Mouse (Mus musculus) T-helper 2 cell (primary cell): ENCODE measurements around the gene Eddm3b.
"Not testable (repeated sequence)": the region's sequence is repeated elsewhere in the genome, so short reads cannot be mapped to it uniquely, and the experiment has no call there.

Experiments used
- in situ Hi-C: fragments of 300-600 bp; cut with MboI, MseI; formaldehyde crosslinking; loops from one replicate; pipeline ENCODE4 v1.15.1; 2025; ENCODE audit warnings: high pct_unique_total_duplicates

Eddm3b gene

DNA sequence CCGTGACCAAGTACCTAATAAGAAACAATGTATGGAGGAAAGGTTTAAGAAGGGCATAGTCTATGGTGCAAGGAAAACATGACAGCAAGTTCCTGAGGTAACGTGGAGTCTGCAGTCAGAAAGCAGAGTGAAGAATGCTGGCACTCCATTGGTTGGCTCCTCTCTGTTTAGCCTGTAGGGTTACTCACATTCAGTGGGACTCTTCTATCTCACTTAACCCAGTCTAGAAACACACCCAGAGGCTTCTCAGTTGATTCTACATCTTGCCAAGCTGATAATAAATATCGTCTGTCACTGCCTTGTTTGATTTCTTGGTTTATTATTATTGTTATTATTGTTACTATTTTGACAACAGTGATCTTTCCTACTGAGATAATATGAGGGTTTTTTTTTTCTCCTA, 28.3 kb downstream of the Eddm3b start:
- in situ Hi-C loops: no loop called here

DNA sequence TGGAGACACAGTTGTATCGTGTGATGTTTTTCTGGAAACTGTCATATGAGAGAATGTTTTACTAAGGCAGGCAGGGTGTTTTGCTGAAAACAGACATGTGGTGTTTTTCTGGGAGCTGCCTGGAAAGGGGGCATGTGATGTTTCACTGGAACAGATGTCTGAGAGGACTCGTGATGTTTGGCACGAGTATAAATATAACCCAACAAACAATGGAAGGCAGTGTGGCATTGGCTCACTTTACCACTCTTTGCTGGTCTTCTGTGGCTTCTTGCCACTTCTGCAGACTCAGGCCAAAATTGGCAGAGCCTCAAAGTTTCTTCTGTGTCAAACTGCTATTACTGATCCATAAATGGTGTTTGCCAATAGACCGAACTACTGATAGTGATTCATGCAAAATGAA, 29.1 kb downstream of the Eddm3b start:
- in situ Hi-C loops: no loop called here

DNA sequence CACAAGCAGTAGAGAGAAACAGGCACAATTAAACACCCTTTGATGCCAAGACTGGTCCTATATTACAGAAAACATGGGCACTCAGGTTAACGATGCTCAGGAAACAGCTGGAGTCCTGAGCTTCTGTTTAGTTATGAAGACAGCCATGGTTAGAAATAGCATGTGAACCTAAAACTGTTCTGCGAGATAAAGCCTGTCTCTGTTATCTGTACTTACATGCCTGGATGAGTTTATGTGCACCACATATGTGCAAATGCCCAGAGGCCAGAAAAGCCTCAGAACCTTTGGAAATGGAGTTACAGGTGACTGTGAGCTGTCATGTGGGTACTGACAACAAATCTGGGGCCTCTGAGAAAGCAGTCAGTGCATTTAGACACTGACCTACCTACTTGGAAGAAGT, 29.7 kb downstream of the Eddm3b start:
- in situ Hi-C loops: no loop called here

DNA sequence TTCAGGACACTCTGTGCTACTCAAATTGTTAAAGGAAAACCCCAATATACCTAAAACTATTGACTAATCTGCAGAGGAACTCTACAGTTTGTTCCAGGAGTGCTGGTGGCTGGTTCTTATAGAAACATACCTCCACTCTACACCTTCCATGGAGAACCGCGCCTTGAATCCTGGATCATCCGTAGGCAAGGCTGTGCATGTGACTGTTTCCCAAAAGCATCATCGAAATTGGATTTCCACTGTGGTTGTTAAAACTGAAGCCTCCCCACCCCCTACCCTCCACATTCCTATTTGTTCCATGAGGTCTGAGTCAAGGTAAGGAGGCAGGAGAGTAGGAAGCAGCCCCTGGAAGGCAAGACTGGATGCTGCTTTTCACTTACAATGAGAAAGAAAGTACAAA, 30.2 kb downstream of the Eddm3b start:
- in situ Hi-C loops: no loop called here

DNA sequence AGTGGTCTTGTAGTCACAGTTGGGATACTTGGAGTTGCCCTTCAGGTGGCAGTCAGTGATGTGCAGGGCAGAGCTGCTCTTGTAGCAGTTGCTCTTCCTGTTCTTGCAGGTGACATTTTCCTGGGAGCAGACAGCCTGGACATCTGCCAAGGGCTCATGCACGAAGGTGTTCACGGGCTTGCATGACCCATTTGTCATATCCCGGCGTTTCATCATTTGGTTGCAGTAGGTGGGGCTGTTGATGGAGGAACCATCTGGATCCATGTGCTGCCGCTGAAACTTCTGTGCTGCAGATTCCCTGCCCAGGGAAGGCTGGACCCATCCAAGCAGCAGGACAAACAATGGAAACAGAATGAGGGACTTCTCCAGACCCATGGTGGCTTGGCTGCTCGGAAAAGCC, 31.3 kb downstream of the Eddm3b start:
- in situ Hi-C loops: no loop called here

DNA sequence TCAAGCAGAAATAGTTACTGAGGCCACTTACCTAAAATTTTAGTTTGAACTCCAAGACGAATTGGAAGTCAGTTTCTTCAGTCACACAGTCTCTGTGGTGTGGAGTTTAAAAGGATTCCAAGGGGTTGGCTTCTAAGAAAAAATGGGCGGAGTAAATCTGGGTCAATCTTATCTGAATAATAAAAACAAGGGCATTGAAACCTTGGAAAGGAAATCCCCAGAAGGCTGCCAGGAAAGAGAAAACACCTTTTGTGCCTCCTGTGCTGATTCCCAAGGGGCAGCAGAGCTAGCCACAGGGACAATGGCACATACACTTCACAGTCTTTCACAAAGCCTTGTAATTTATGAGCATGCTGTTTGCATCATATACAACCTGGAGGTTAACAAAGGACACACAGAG, 32.5 kb downstream of the Eddm3b start, which contains the start of gene Rnase1:
Rnase1 (minus strand) TSS at position 101 of the 400 bp plus-strand sequence.
- in situ Hi-C loops: no loop called here

DNA sequence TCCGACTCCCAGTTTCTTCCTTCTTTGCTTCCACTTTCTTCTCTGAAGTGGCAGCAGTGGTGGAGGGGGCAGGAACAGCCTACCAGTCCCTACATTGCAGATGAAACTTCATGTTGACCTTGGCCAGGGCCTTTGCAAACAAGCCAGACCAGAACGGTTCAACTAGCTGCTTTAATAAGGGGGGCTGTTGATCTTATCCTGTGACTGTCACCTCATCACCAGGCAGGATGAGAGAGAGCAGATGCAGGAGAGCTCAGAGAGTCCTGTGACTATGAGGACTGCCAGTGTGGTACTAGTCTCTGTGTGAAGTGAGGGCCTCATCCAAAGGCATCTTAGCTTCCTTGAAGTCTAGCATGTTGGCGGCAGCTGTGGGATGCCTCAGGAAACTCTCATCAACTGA, 33.8 kb downstream of the Eddm3b start:
- in situ Hi-C loops: no loop called here

DNA sequence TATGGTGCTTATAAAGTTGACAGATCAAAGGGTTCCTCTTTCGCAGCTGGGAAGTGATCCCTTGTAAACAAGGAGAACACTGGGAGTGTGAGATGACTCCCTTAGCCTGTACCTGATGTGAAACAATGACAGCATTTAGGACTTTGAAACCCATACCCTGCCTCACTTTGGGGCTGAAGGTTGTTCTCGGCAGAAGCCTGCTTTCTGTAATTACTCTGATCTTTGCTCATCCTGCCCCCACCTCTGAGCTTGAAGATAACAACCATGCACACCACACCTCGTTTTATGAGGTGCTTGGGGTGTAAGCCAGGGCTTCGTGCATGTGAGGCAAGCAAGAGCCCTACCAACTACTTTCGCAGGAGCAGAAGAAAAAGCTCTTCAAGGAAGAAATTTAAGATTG, 34.9 kb downstream of the Eddm3b start:
- in situ Hi-C loops: no loop called here

DNA sequence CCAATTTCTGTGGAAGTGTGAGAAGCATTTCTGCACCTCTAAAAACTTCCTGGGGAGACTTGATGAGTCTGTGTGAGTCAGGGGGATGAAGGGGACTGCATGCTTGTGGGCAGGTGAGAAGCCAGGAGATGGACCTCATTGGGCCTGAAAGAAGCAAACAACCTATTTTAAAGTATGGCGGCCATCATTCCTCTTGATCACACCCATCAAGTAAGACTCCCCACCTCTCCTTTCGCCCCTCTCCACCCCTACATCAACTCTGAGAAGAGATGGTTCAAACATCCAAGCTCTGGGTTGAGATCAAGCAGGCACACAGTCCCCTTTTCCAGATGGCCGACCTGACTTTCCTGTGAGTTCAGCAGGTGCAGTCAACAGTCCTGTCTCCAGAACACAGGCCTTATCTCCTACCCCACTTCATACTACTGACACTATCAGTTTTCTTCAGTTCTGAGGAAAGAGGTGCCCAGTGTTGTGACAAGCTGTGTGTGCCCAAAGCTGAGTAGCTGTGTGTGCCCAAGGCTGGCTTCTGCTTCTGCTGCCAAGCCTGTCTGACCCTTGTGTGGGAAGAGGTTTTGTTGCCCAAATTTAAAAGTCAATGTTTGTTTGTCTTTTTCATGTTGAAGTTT, 36.1 kb downstream of the Eddm3b start:
- in situ Hi-C loops: no loop called here

DNA sequence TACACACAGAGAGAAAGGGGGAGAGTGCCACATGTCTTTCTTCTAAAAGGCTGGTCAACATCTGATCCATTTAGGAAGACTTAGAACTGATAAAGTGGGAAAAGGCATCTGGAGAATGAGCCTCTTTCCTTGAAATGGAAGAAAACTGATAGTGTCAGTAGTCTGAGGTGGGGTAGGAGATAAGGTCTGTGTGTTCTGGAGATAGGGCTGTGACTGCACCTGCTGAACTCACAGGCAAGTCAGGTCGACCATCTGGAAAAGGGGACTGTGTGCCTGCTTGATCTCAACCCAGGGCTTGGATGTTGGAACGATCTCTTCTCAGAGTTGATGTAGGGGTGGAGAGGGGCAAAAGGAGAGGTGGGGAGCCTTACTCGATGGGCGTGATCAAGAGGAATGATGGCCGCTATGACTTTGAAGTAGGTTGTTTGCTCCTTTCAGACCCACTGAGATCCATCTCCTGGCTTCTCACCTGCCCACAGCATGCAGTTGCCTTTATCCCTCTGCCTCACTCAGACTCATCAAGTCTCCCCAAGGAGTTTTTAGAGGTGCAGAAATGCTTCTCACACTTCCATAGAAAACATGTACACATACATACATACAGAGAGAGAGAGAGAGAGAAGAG, 38.1 kb downstream of the Eddm3b start:
- in situ Hi-C loops: no loop called here

DNA sequence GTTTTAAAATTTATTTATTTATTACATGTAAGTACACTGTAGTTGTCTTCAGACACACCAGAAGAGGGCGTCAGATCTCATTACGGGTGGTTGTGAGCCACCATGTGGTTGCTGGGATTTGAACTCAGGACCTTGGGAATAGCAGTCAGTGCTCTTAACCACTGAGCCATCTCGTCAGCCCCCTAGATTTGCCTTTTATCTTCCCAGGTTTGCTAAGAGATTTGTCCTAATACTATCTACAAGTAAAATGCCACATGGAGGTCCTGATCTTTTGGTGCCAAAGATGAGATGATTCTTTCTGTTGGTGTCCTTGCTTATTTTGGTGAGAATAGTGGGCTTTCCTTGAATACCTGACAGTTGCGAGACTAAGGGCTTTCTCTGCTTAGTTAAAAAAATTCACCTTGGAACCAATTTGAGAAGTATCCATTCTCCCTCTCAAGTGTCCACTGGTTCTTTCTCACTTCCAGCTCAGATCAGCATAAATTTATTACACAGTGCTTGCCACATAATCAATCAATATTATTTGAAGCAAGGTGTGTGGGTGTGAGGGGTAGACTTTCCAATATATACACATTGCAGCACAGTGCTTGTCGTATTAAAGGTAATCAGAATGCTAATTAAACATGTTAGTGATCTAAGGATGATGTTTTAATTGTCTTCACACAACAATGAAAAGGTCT, 42.0 kb downstream of the Eddm3b start:
- in situ Hi-C loops: no loop called here

DNA sequence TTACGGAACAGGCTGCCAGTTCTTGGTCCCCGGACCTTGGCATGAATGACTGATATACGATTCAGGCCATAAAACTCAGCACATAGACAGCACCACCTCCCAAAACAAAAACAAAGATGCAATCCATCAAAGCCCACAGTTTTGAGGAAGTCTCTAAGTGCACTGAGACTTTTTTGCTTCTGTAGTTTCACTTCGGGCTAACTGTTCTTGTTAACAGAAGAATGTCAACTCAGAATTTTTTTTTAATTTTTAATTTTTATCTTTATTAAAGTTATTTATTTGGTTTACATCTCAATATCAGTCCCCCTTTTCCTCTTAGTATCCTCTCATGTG, 42.5 kb downstream of the Eddm3b start:
- in situ Hi-C loops: no loop called here

DNA sequence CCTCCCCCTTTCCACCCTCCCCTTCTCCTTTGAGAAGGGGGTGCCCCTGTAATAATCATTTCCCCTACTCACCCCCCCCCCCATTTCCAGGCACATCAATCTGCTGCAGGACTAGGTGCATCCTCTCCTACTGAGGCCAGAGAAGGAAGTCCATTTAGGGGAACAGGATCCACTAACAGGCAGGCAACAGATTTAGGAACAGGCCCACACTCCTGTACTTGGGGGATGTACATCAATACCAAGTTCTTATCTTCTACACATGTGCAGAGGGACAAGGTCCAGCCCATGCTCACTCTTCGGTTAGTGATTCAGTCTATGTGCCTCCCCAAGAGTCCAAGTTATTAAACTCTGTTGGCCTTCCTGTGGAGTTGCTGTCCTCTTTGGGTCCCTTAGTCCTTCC, 42.8 kb downstream of the Eddm3b start:
- in situ Hi-C loops: no loop called here

DNA sequence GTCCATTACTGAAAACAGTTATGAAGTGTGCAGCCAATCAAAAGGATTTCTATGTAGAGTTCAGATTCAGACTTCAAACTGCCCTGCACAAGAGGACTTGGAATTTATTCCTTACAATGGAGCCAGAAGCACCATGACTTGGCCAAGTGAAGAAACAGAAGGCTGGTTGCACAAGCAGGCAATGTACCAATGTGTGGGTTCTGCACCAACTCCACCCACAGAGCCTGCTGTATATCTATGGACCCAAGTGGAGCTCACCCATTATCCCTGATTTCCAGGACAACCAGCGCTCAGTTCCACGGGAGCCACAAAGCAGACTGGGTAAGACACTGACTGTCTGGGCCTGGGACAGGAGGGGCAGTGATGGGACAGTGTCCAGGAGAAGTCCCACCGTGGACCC, 47.8 kb downstream of the Eddm3b start, which contains the start of gene Rnase2b:
Rnase2b (plus strand) TSS at position 285 of the 400 bp plus-strand sequence.
- in situ Hi-C loops: not testable (repeated sequence)

DNA sequence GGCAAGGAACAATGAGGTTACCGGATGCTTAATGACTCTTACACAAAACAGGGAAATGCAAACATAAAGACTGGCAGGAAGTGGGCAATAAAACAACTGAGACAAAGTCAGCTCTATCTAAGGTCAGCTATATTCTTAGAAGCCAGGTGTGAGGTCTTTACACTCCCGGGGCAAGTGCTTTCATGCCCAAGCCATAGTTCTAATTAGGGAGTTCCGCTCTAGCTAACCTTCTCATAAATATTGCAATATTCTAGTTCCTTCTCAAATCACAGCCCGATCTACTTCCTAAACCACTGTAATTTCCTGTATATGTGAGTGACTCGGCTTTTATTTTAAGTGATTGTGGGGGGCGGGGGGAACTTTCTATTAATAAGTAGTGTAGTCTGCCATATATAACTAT, 49.1 kb downstream of the Eddm3b start:
- in situ Hi-C loops: not testable (repeated sequence)

DNA sequence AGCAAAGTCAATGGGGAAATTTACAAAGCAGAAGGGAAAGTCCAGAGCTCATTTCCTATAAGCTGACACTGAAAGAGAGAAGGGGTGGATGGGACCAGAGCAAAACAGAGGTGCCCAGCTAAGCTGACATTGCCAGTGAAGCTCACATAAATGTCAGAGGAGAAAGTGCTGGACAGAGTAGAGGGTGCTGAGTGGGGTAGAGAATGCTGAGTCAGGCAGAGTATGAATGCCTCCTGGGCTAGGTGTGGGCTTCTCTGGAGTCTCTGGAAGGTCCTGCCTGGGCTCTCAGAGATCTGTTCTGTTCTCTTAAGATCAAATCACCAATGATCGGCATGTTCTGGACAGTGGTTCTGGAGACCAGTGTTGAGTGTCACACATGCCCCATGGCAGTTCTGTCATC, 51.2 kb downstream of the Eddm3b start:
- in situ Hi-C loops: no loop called here

DNA sequence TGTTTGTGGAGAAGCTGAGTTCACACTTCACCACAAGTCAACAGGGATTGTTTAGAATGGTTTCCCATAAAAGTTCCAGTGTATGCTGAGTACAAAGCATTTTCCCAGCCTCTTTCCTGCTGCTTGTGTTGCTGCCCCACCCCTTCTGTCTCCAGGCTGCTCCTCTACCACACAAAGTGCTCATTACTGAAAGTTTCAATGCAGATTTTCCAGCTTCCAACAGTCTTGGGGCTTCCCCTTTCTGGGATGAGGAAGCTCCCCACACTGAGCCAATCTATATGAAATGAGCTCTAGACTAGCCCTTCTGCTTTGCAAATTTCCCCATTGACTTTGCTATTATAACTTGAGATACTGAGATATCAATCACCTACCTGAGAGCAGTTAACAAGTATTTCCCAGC, 51.8 kb downstream of the Eddm3b start:
- in situ Hi-C loops: no loop called here
